Mouse (Mus musculus): ENCODE measurements at regions not wholly inside any gene's neighbourhood (a gene's known extent, or its start where the extent isn't known, plus 50 kb on each side); places are given as distances from the start of the nearest gene placed in this dataset.

GRCm38 (mm10) chr16:9135377-9135776 lies 305.5 kb downstream of the 1810013L24Rik start:
- H3K27ac ChIP-seq, result no peak overlapping the region
- no peaks in the 10 kb centered on the region for H3K27me3 ChIP-seq
- H3K9ac ChIP-seq, result no peak overlapping the region
- H3K36me3 ChIP-seq, result no peaks in the 10 kb centered on the region
- no peak overlapping the region for H3K4me2 ChIP-seq (replicated peaks)
- H3K9me3 ChIP-seq, result no peaks in the 10 kb centered on the region
- WGBS, result 82% methylated on average over 8 of the region's 8 CpGs
- H3K4me3 ChIP-seq, result no peak overlapping the region
- ATAC-seq (ENCODE audit: insufficient number of reproducible peaks, insufficient read depth, low FRiP score, low TSS enrichment), result no peak
- no peaks in the 10 kb centered on the region for H3K4me1 ChIP-seq

GRCm38 (mm10) chr16:9138552-9139224 lies 308.8 kb downstream of the 1810013L24Rik start:
- no peak overlapping the region for H3K27ac ChIP-seq
- H3K27me3 ChIP-seq, result no peaks in the 10 kb centered on the region
- no peak overlapping the region for H3K9ac ChIP-seq
- 79% methylated on average over 8 of the region's 8 CpGs for WGBS
- H3K36me3 ChIP-seq, result no peaks in the 10 kb centered on the region
- H3K4me3 ChIP-seq, result no peak overlapping the region
- no peak overlapping the region for H3K4me2 ChIP-seq (replicated peaks)
- no peak for ATAC-seq (ENCODE audit: insufficient number of reproducible peaks, insufficient read depth, low FRiP score, low TSS enrichment)
- H3K9me3 ChIP-seq, result no peaks in the 10 kb centered on the region
- no peaks in the 10 kb centered on the region for H3K4me1 ChIP-seq

GRCm38 (mm10) chr16:9139405-9139804 lies 309.5 kb downstream of the 1810013L24Rik start:
- 74% methylated on average over 3 of the region's 3 CpGs for WGBS
- H3K36me3 ChIP-seq, result no peaks in the 10 kb centered on the region
- H3K4me1 ChIP-seq, result no peaks in the 10 kb centered on the region
- H3K27me3 ChIP-seq, result no peaks in the 10 kb centered on the region
- H3K9me3 ChIP-seq, result no peaks in the 10 kb centered on the region
- no peak overlapping the region for H3K9ac ChIP-seq
- no peak overlapping the region for H3K4me2 ChIP-seq (replicated peaks)
- H3K27ac ChIP-seq, result no peak overlapping the region
- H3K4me3 ChIP-seq, result no peak overlapping the region
- ATAC-seq (ENCODE audit: insufficient number of reproducible peaks, insufficient read depth, low FRiP score, low TSS enrichment), result no peak

- Histone ChIP-seq H3K4me3 (no peak overlapping the region), H3K36me3 (no peaks in the 10 kb centered on the region), H3K4me2 (replicated peaks) (no peak overlapping the region), H3K4me1 (no peaks in the 10 kb centered on the region; the same call in 1 of the 2 replicates), H3K9ac (no peak overlapping the region), H3K9me3 (no peaks in the 10 kb centered on the region), H3K27me3 (no peaks in the 10 kb centered on the region), H3K27ac (no peak overlapping the region)
- 50% methylated on average over 8 of the region's 8 CpGs for WGBS
- no peak for ATAC-seq (ENCODE audit: insufficient number of reproducible peaks, insufficient read depth, low FRiP score, low TSS enrichment)
Measured at GRCm38 (mm10) chr16:9149209-9150135, 319.6 kb downstream of the 1810013L24Rik start.

GRCm38 (mm10) chr16:9151936-9152335 lies 322.0 kb downstream of the 1810013L24Rik start:
- WGBS, result 75% methylated on average over 4 of the region's 4 CpGs

GRCm38 (mm10) chr16:9153501-9153900 lies 323.6 kb downstream of the 1810013L24Rik start:
- Histone ChIP-seq H3K27me3 (no peaks in the 10 kb centered on the region), H3K36me3 (no peaks in the 10 kb centered on the region), H3K4me1 (no peaks in the 10 kb centered on the region; the same call in 1 of the 2 replicates), H3K9me3 (no peaks in the 10 kb centered on the region), H3K4me3 (no peak overlapping the region), H3K4me2 (replicated peaks) (no peak overlapping the region), H3K27ac (no peak overlapping the region), H3K9ac (no peak overlapping the region)
- 88% methylated on average over 4 of the region's 4 CpGs for WGBS
- no peak for ATAC-seq (ENCODE audit: insufficient number of reproducible peaks, insufficient read depth, low FRiP score, low TSS enrichment)

More at GRCm38 (mm10) chr16:9151936-9152335, 322.0 kb downstream of the 1810013L24Rik start:
- no peaks in the 10 kb centered on the region for H3K36me3 ChIP-seq
- H3K4me2 ChIP-seq (replicated peaks), result no peak overlapping the region
- no peaks in the 10 kb centered on the region for H3K9me3 ChIP-seq
- no peak overlapping the region for H3K27ac ChIP-seq
- no peak overlapping the region for H3K4me3 ChIP-seq
- no peaks in the 10 kb centered on the region; the same call in 1 of the 2 replicates for H3K4me1 ChIP-seq
- no peak overlapping the region for H3K9ac ChIP-seq
- no peak for ATAC-seq (ENCODE audit: insufficient number of reproducible peaks, insufficient read depth, low FRiP score, low TSS enrichment)
- H3K27me3 ChIP-seq, result no peaks in the 10 kb centered on the region

GRCm38 (mm10) chr16:9165763-9166310 lies 335.9 kb downstream of the 1810013L24Rik start:
- Histone ChIP-seq H3K4me2 (replicated peaks) (no peak overlapping the region), H3K4me3 (no peak overlapping the region), H3K27me3 (no peaks in the 10 kb centered on the region), H3K9me3 (no peaks in the 10 kb centered on the region), H3K4me1 (no peaks in the 10 kb centered on the region), H3K9ac (no peak overlapping the region), H3K36me3 (no peaks in the 10 kb centered on the region), H3K27ac (no peak overlapping the region)
- no peak for ATAC-seq (ENCODE audit: insufficient number of reproducible peaks, insufficient read depth, low FRiP score, low TSS enrichment)
- WGBS, result 70% methylated on average over 8 of the region's 8 CpGs

GRCm38 (mm10) chr16:9176402-9176801 lies 346.5 kb downstream of the 1810013L24Rik start:
- H3K27ac ChIP-seq, result no peak overlapping the region
- H3K27me3 ChIP-seq, result no peaks in the 10 kb centered on the region
- H3K4me3 ChIP-seq, result no peak overlapping the region
- ATAC-seq (ENCODE audit: insufficient number of reproducible peaks, insufficient read depth, low FRiP score, low TSS enrichment), result no peak
- no peak overlapping the region for H3K4me2 ChIP-seq (replicated peaks)
- H3K36me3 ChIP-seq, result no peaks in the 10 kb centered on the region
- 72% methylated on average over 3 of the region's 3 CpGs for WGBS
- H3K9ac ChIP-seq, result no peak overlapping the region
- H3K4me1 ChIP-seq, result no peaks in the 10 kb centered on the region
- no peaks in the 10 kb centered on the region for H3K9me3 ChIP-seq

GRCm38 (mm10) chr16:9195821-9196220 lies 365.9 kb downstream of the 1810013L24Rik start:
- no peaks in the 10 kb centered on the region for H3K4me1 ChIP-seq
- no peaks in the 10 kb centered on the region for H3K36me3 ChIP-seq
- no peaks in the 10 kb centered on the region for H3K9me3 ChIP-seq
- 50% methylated on average over 13 of the region's 13 CpGs for WGBS
- no peak overlapping the region for H3K9ac ChIP-seq
- no peak overlapping the region for H3K4me3 ChIP-seq
- H3K4me2 ChIP-seq (replicated peaks), result no peak overlapping the region
- no peaks in the 10 kb centered on the region for H3K27me3 ChIP-seq
- no peak for ATAC-seq (ENCODE audit: insufficient number of reproducible peaks, insufficient read depth, low FRiP score, low TSS enrichment)
- no peak overlapping the region for H3K27ac ChIP-seq

GRCm38 (mm10) chr16:9198903-9199532 lies 369.1 kb downstream of the 1810013L24Rik start:
- no peak for ATAC-seq (ENCODE audit: insufficient number of reproducible peaks, insufficient read depth, low FRiP score, low TSS enrichment)
- H3K36me3 ChIP-seq, result no peaks in the 10 kb centered on the region

GRCm38 (mm10) chr16:9208602-9209001 lies 378.7 kb downstream of the 1810013L24Rik start:
- Histone ChIP-seq H3K9ac (no peak overlapping the region), H3K9me3 (no peaks in the 10 kb centered on the region), H3K4me1 (no peaks in the 10 kb centered on the region), H3K27me3 (no peaks in the 10 kb centered on the region), H3K4me2 (replicated peaks) (no peak overlapping the region), H3K4me3 (no peak overlapping the region), H3K36me3 (no peaks in the 10 kb centered on the region), H3K27ac (no peak overlapping the region)
- 87% methylated on average over 4 of the region's 4 CpGs for WGBS
- no peak for ATAC-seq (ENCODE audit: insufficient number of reproducible peaks, insufficient read depth, low FRiP score, low TSS enrichment)

More at GRCm38 (mm10) chr16:9198903-9199532, 369.1 kb downstream of the 1810013L24Rik start:
- Histone ChIP-seq H3K27me3 (no peaks in the 10 kb centered on the region), H3K9me3 (no peaks in the 10 kb centered on the region), H3K4me2 (replicated peaks) (no peak overlapping the region), H3K9ac (no peak overlapping the region), H3K4me3 (no peak overlapping the region), H3K4me1 (no peaks in the 10 kb centered on the region), H3K27ac (no peak overlapping the region)
- 85% methylated on average over 1 of the region's 1 CpGs for WGBS
